Mouse (Mus musculus) c-Kit-positive CD71-positive TER-119-negative erythroid progenitor cells, embryonic 14.5 days (primary cell): Measurements from ENCODE around the gene Smgc.
"Not testable (repeated sequence)": the region's sequence is repeated elsewhere in the genome, so short reads cannot be mapped to it uniquely, and the experiment has no call there.

ENCODE experiments used
- DNase-seq: peaks from one replicate; pipeline ENCODE4 v3.0.0-alpha.2; 2013; ENCODE audit warnings: low read depth

Gene Smgc

GRCm38 (mm10) chr15:91837965-91838364 lies at the start of gene Smgc:
Gene Smgc, plus strand, starts transcription at chr15:91838265.
- DNase-seq, result no peak

GRCm38 (mm10) chr15:91788338-91788737 lies 49.7 kb upstream of the Smgc start:
- no peak for DNase-seq

- DNase-seq, result no peak
Measured at GRCm38 (mm10) chr15:91806463-91806862, 31.6 kb upstream of the Smgc start.

GRCm38 (mm10) chr15:91835319-91835718 lies 2.7 kb upstream of the Smgc start:
- no peak for DNase-seq

GRCm38 (mm10) chr15:91864130-91864529 lies 26.1 kb downstream of the Smgc start:
- DNase-seq, result not testable (repeated sequence)

GRCm38 (mm10) chr15:91900245-91900644 lies 62.2 kb downstream of the Smgc start:
- DNase-seq, result no peak

- not testable (repeated sequence) for DNase-seq
Measured at GRCm38 (mm10) chr15:91907046-91907445, 69.0 kb downstream of the Smgc start.
